Mouse (Mus musculus) testis, adult 2 months (tissue): ENCODE measurements at regions not wholly inside any gene's neighbourhood (a gene's known extent, or its start where the extent isn't known, plus 50 kb on each side); places are given as distances from the start of the nearest gene placed in this dataset.
"Not testable (repeated sequence)": the region's sequence is repeated elsewhere in the genome, so short reads cannot be mapped to it uniquely, and the experiment has no call there.

Experiments
- CTCF ChIP-seq: fragments of 200-500 bp; IDR thresholded peaks from 2 replicates; pipeline ENCODE4 v1.5.1; 2012; ENCODE audit warnings: low read depth, mild to moderate bottlenecking, inconsistent platforms, low read length, moderate library complexity; ENCODE audit not compliant: control insufficient read depth, insufficient read depth, insufficient replicate concordance
- POLR2A ChIP-seq: fragments of 200-500 bp; IDR thresholded peaks from 2 replicates; pipeline ENCODE4 v1.6.1; 2012; ENCODE audit warnings: low read depth, mild to moderate bottlenecking, inconsistent platforms, low read length, moderate library complexity; ENCODE audit not compliant: control insufficient read depth

DNA sequence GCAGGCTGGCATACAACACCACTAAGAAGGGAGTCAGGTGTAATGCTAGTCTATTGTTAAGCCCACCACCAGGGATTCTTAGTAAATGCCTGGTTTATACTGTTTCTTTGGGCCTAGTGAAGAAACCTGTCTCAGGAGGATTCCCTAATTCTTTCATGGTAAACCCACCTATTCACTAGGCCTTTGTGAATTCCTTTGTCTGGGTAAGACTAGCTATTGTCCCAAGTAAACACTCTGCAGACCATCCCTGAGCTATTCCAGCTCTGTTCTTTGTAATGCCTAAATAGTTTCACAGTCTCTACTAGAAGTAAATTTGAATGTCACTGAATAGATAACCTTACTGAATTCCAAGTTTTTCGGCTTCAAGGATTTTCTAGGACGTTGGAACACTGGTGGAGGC, 111.3 kb upstream of the Calcr start:
- not testable (repeated sequence) for TF ChIP-seq POLR2A, CTCF
